Mouse (Mus musculus): ENCODE data around the gene Ttll4.

DNA sequence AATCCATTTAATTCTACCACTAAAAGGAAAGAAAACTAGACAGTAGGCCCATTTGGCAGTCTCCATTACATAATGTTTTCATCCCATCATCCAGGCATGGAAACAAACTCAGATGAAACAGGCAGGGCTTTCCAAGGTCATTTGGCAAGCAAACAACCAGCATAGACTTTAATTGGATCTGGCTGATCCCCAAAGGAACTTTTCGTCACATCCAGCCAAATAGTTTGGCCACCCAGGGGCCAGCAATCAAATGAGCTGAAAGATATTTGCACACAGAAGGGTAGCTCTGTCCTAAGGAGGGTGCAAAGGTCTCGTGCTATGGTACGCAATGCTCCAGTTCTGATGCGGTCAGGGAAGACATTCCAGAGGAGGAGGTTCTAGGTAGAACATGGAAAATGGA lies 89.1 kb downstream of the Ttll4 start:
- TF ChIP-seq CTCF (IDR thresholded peaks at IDR 0.05; ENCODE audit: insufficient read depth, low read depth, low read length): no peak
- no peak for TF ChIP-seq POLR2A (IDR thresholded peaks at IDR 0.05; ENCODE audit: insufficient read depth, low read depth, low read length)

Data from olfactory bulb, adult 2 months (tissue).